Mouse (Mus musculus) kidney, adult 18-20 months (tissue): ENCODE data around the gene Ovca2.

Source experiments
- DNase-seq: peaks from one replicate; pipeline ENCODE4 v3.0.0; 2021

The Ovca2 gene

GRCm38 (mm10) chr11:75178672-75179208 lies at the start of gene Ovca2:
Gene Ovca2, minus strand, starts transcription at chr11:75178835.
- DNase-seq, result peak; percentile 93

DNA sequence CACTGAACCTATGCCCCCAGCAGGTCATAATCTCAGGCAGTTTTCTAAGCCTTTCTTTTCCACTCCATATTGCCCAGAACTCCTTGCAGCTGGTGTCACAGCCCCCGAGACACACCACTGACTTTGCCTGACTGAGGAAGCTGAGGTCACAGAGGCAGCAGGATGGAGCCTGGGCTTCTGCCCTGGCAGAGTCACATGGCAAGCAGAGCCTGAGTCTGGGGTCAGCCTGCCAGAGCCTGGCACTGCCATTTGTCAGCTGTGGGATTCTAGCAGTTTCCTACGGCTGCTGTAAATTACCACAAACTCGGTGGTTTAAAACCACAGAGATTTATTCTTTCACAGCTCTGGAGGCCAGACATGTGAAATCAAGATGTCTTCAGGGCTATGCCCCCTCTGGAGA lies 49.0 kb upstream of the Ovca2 start:
- DNase-seq, result no peak

DNA sequence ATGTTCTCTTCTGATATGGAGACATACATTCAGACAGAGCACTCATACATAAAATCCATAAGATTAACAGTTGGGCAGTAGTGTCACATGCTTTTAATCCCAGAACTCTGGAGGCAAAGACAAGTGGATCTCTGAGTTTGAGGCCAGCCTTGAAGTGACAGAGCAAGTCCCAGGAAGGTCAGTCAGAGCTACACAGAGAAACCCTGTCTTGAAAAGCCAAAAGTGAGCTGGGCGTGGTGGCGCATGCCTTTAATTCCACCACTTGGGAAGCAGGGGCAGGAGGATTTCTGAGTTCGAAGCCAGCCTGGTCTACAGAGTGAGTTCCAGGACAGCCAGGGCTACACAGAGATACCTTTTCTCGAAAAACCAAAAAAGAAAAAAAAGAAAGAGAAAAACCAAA lies 46.2 kb upstream of the Ovca2 start:
- DNase-seq, result no peak

DNA sequence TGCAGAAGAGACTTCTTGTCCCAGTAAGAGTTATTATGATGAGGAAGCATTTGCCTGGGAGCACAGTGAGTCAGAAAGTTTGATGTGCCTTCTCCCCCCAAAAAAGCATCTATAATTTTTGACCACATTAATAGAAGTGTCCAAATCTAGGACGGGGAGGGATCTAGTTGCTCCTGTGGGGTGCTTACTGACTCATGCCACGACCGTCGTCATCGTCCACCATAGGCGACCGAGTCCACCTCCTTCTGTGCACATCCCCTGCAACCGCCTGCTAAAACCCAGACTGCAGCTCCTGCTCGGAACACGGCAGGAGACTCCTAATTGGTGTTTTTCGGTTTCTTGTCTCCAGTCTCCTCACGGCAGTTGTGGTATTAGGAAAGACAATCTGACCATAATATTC lies 45.4 kb upstream of the Ovca2 start:
- no peak for DNase-seq

GRCm38 (mm10) chr11:75220517-75221145 lies 42.0 kb upstream of the Ovca2 start:
- DNase-seq, result no peak

DNA sequence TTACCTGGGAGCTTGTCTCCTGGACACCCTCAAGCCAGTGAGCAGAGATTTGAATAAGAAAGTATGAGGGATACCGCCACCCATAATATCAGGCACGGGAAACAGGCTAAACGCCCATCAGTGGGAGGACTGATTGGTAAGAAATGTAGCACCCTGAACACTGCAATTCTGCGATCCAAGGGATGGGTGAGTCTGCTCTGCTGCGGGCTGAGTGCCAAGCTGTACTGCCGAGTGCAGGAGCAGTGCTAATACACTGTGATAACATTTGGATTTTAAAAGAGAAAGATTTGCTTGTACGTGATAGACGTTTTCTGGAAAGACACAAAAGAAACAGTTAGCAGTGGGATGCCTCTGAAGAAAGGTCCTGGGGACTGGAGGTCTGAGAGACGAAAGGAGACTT lies 41.5 kb upstream of the Ovca2 start:
- DNase-seq, result no peak

DNA sequence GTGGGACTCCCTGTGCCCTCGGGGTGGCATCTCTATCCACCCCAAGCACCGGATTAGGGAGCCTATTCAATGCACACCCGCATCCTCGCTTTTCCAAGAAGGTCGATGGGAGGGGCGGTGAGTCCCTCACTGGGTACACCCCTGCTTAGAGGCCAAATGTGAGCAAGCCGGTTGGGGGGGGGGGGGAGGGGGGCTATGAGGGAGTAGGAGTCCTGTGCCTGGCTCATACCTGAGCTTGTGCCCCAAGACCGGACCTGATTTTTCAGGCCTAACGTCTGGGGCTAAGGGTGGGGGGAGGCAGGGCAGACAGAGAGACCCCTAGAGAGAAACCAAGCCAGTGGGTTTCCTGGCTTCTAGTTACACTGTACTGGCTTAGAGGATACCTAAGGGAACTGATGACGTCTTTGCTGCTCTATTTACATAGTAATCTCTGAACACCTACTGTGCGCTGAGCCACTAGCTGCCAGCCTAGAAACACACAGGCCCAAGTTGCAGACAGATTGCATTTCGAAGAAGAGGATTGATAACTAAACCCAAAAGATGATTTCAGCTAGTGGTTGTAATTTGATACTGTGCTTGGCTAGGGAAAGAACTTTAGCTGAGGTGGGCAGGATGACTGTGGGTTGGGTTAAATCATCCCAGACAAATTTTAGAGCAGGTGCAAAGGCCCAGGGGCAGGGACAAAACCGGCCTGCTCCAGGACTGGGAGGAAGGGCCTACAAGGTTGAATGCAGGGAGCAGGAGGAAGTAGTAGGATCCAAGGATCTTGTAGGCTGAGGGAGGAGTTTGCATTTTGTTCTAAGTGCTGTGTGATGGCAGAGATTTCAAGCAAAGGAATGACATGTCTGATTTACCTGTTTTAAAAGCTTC lies 35.7 kb upstream of the Ovca2 start:
- peak; percentile 49 for DNase-seq

DNA sequence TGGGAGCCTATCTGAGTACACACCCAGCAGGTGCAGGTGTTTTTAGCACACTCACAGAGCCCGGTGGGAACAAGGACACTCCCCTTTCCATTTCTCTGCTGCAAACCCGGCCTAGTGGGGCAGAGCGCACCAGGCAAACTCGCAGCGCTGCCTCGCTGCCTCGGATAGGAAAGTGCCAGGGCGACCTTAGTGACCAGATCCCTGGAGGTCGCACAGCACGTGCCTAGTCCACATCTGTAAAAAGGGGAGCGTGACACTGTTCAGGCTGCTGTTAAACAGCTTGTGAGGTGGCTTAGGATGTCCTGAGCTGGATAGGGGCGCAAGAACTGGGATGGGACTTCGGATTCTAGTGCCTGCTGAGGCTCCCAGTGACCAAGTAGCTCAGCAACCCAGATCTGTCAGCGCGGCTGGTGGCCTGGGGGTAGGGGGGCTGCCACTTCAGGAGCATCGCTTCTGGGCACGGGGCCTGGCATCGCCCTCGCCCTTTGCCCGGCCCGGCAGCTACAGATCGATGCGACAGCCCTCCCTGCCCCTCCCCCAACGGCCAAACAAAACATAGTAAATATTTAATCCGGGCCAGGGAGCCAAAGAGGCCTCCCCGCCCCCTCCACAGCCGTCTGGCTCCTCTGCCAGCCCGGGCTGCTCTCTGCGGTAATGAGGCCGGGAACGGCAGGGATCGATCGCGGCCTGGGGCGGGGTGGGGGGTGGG lies 34.9 kb upstream of the Ovca2 start:
- peak; percentile 94 for DNase-seq

DNA sequence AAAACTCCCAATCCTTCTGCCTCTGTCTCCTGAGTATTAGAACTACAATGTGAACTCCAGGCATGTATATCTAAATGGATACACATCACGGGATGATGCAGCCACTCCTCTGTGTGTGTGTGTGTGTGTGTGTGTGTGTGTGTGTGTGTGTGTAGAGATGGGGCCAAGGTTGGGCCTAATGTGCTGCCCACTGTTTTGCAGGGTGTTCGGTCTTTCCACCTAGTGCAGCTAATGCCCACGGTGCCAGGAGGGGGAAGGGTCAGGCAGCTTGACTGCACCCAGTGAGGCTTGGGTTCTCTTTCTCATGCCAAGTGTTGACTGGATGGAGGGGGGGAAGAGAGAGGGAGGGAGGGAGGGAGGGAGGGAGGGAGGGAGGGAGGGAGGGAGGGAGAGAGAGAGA lies 34.2 kb upstream of the Ovca2 start:
- peak; percentile 63 for DNase-seq

DNA sequence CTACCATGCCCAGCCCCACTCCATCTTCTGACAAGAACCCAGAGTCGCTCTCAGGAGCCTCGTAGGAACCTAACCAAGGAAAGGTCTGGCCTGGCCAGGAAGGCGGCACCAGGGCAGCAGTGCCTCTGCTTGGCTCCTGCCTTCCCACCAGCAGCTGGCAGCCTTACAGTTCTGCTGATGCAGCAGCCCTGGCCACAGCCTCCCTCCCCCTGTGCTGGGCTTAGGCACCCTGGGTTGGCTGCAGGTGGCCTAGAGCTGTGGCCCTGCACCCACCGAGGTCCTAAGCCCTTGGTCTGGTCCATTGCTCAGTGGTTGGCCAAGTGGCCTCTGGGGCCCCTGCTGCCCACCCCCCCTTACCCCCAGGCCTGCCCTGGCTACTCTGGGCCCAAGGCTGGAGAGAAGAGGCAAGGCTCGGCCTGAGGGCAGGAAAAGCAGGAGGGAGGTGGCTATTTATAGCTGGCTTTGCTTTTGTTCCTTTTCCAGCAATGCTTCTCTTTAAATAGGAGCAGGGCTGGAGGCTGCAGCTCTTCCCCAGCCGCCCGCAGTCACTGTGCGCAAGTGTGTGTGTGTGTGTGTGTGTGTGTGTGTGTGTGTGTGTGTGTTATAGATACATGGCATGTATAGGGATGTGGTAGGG lies 33.5 kb upstream of the Ovca2 start:
- DNase-seq, result peak; percentile 68

- DNase-seq, result no peak
These were observed 32.1 kb upstream of the Ovca2 start for GRCm38 (mm10) chr11:75210755-75211154.

GRCm38 (mm10) chr11:75210093-75210492 lies 31.5 kb upstream of the Ovca2 start:
- no peak for DNase-seq

DNA sequence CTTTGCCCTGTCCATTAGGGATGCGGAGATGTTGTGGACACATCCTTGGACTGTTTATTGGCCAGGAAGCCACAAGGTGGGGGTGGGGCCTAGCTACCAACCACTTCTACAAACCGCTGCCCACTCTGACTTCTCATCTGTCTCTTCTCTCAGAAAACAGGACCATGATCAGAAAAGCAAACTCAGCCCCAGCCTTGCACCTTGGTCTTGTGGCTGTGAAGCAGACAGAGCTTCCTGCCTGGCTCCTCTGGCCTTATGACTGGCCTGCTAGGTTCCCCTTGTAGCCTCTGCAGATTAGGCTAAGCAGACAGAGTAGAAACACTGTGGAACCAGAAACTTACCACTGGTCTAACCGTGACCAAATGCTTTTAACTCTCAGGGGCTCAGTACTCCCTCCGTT lies 30.7 kb upstream of the Ovca2 start:
- no peak for DNase-seq

GRCm38 (mm10) chr11:75206347-75206746 lies 27.7 kb upstream of the Ovca2 start:
- no peak for DNase-seq

- DNase-seq, result no peak
These were observed 25.8 kb upstream of the Ovca2 start for GRCm38 (mm10) chr11:75204472-75204871.

- DNase-seq, result no peak
These were observed 25.3 kb upstream of the Ovca2 start for GRCm38 (mm10) chr11:75203926-75204325.

DNA sequence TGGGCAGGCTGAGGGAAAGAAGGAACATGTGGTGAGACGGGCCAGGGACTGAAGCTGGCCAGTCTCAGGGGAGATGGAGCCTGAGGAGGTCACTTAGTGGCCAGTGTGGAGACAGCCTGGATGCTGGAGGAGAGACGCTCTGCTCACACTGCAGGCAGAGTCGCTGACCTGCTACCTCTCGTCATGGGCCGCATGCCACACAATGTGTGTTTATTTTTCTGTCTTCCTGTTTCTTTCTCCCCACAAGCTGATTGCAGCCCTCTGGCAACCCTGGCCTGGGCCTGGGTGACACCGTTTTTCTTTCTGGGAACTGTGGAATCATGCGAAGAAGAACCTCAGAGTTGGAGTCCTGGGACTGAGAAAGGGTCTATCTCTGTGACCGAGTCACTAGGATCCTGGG lies 23.1 kb upstream of the Ovca2 start:
- no peak for DNase-seq

DNA sequence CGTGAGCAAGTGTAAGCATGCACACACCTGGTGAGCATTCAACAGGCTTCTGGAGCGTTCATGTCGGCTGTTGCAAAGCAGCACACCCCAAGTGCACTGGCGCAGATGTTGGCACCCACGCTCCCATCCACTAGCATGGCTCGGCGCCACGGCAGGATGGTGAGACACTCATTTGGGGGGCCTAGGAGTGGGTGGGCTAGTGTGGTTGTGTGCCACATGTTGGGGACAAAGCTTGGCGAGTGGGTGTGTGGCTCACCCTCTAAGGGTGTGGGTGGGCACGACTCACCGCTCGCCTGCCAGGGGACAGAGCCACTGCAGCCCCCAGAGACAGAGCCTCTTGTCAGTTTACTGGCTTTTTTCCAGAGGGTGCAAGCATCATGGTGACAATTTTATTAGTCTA lies 22.3 kb upstream of the Ovca2 start:
- no peak for DNase-seq

DNA sequence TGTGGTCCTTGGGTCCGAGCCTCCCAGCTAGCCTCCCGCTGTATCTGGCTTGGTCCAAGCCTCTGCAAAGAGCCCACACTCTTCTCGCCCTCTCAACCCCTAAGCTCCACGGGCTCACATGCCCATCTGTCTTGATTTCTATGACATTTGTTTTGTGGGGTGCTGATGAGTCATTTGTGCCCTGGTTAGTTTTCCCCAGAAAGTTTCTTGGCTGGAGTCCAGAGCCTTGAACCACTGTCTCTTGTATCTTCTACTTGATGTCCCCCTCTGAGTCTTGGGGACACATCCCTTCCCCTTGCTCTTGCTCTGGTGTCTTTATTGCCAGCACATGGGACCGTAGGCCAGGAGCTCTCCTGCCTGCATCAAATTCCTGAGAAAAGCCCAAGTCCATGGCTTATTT lies 21.3 kb upstream of the Ovca2 start:
- DNase-seq, result no peak

DNA sequence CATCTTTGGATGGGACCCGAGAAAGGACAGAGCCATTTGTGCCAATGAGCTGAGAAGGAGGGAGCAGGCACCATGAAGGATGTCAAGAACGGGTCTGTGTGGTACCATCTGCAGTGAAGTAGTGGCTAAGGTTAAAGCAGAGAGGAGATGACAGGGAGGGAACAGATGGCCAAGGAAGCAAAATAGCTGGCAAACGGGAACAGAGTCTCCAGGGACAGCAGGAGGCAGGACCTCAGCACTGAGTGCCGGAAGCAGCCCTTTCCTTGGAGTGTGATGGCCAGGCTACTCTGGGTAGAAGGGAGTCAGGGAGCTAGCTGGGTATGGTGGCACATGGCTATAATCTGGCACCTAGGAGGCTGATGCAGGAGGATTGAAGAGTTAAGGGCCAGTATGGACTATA lies 20.2 kb upstream of the Ovca2 start:
- DNase-seq, result no peak

DNA sequence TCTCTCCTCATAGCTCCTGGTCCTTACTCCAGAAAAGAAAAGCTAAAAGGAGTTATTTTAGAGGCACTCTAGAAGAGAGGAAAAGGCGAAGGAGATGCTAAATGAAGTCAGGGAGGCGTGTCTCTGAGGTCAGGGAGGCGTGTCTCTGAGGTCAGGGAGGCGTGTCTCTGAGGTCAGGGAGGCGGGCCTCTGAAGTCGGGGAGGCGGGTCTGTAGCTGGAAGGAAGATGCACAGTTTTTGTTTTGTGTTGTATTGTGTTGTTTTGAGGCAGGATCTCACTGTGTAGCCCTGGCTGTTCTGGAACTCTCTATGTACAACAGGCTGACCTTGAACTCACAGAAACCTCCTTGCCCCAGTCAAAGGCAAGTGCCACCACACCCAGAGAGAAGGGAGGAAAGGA lies 19.3 kb upstream of the Ovca2 start:
- DNase-seq, result no peak

DNA sequence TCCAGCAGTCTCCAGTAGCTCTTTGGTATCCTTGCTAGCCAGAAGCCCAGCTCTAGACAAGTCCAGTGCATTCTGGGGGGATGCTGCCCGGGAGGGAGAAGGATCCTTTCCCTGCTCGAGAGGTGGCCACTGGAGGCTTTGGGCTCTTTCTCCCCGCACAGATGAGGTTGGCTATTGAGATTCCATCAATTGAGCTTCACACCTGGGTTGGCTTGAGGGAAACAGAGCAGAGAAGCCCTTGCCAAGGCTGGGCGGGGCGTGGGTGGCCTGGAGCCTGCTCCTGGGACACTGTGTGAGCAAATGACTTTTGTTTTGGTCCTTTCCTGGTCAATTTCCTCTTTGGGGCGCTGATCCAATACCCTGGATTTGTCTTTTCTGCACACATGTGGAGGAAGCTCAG lies 17.5 kb upstream of the Ovca2 start:
- no peak for DNase-seq

GRCm38 (mm10) chr11:75194850-75195461 lies 16.3 kb upstream of the Ovca2 start:
- DNase-seq, result peak; percentile 78
